Mouse (Mus musculus) midbrain, embryonic 16.5 days (tissue): ENCODE measurements around the gene Aldh3b2. TPM values are rescaled to one million over a fixed set of nuclear protein-coding genes. Genes with fewer than 3 reads are reported as not detected.

Experiments used
- ATAC-seq: fragments of 200-750 bp; cut with Nextera tagmentation; 2 replicates; pipeline ENCODE4 v1.8.0; 2017; ENCODE audit warnings: moderate TSS enrichment
- H3K27ac ChIP-seq: fragments of 300-500 bp; sonication (generic); 2 replicates; pipeline ENCODE4 v1.5.1; 2014; ENCODE audit warnings: mild to moderate bottlenecking, low read length, mixed read lengths
- H3K27me3 ChIP-seq: fragments of 300-500 bp; sonication (generic); 2 replicates; pipeline ENCODE4 v1.6.1; 2014; ENCODE audit warnings: low read depth, low read length, mixed read lengths; ENCODE audit not compliant: control insufficient read depth, insufficient read depth
- H3K36me3 ChIP-seq: fragments of 300-500 bp; sonication (generic); 2 replicates; pipeline ENCODE4 v1.6.1; 2014; ENCODE audit warnings: mild to moderate bottlenecking, low read length, moderate library complexity, mixed read lengths; ENCODE audit not compliant: control insufficient read depth, insufficient read depth
- H3K4me1 ChIP-seq: fragments of 300-500 bp; sonication (generic); 2 replicates; pipeline ENCODE4 v1.6.1; 2014; ENCODE audit warnings: mild to moderate bottlenecking, low read length, mixed read lengths; ENCODE audit not compliant: control insufficient read depth, insufficient read depth
- H3K4me2 ChIP-seq: fragments of 300-500 bp; sonication (generic); 2 replicates; pipeline ENCODE4 v1.6.1; 2014; ENCODE audit warnings: mild to moderate bottlenecking, low read length, mixed read lengths
- H3K4me3 ChIP-seq: fragments of 300-500 bp; sonication (generic); 2 replicates; pipeline ENCODE4 v1.5.1; 2014; ENCODE audit warnings: low read depth, mild to moderate bottlenecking, low read length, moderate library complexity, mixed read lengths
- H3K9ac ChIP-seq: fragments of 300-500 bp; sonication (generic); 2 replicates; pipeline ENCODE4 v1.6.1; 2014; ENCODE audit warnings: low read depth, low read length, mixed read lengths
- H3K9me3 ChIP-seq: fragments of 300-500 bp; sonication (generic); replicated peaks from 2 replicates; pipeline ENCODE4 v1.6.1; 2014; ENCODE audit warnings: mild to moderate bottlenecking, low read length, mixed read lengths; ENCODE audit not compliant: control insufficient read depth, poor library complexity, severe bottlenecking
- WGBS: fragments of 180-500 bp; shearing (Covaris S2); extraction: QIAGEN DNeasy Blood & Tissue Kit; methylation state at CpG from one replicate; pipeline ENCODE4 v1.1.7; 2014; 5-methylcytosine and 5-hydroxymethylcytosine counted together
- polyA plus RNA-seq: library from polyadenylated mRNA; unstranded; fragments of >200 nt; fragmentation: Nextera tagmentation; extraction: Ambion mirVana; gene quantifications from 2 replicates; pipeline ENCODE4 v1.2.1, GENCODE M21; 2015

The Aldh3b2 gene
- polyA plus RNA-seq, 1 experiment from 2014 or later = 0.82 TPM

DNA sequence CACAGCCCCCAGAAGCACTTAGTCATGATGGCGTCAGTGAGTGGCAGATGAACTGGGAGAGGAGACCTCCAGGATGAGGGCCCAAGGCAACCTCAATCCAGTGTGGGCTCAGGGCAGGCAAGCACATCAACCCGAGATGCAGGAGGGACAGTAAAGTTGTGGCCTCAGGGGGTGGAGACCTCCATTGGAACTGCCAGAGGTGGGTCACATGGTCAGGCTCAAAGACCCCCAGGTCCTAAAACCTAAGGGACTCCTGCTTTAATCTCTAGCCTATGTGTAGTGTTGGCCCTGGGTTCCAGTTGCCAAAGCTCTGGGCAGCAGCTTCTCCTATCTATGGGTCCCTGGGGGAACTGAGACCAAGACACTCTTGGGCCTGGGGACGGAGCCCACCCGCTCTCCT is 43.3 kb upstream of the Aldh3b2 start:
- no peak overlapping the region for H3K4me3 ChIP-seq
- H3K9ac ChIP-seq = no peak overlapping the region
- no peak for ATAC-seq
- 79% methylated on average over 4 of the region's 4 CpGs for WGBS
- H3K36me3 ChIP-seq = no peaks in the 10 kb centered on the region
- H3K27ac ChIP-seq = no peak overlapping the region
- no peak overlapping the region for H3K4me2 ChIP-seq
- no peaks in the 10 kb centered on the region for H3K9me3 ChIP-seq
- peaks cover 2% of the 10 kb centered on the region; the same call in 1 of the 2 replicates for H3K4me1 ChIP-seq
- no peaks in the 10 kb centered on the region for H3K27me3 ChIP-seq

DNA sequence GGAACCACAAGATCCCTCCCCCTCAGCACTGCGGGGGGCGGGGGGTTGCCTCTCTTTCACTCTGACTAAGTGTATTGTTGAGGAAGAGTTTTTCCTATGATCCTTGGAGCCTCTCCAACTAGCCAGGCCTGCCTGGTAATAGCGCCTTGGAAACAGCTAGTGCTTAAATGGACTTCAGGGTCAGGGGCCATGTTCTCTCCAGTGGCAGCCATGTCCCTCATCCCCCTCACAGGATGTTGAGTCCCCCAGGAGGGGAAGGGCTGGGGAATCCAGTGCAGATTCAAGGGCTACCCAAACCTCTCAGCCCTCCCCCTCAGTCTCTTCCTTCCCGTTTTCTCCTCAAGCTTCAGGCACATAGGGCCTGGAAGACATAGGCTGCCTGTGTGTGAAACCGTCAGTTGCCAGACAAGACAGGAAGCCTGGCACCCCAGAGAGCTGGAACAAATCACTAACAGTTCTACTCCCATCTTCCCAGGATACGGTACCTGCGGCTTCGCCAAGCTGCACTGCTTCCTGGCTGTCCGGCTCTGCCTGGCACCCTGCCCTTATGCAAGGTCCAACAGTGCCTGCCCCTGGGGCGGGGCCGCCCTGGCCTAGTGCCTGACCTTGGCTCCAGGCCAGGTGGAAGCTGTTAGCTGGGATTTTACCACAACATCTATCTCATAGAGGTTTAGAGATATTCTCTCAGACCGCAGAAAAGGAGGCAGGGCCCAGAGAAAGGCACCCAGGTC is 42.8 kb upstream of the Aldh3b2 start, which contains the start of gene Aldh3b1:
Gene Aldh3b1, minus strand, starts transcription at position 598 of the 731 bp plus-strand sequence.
- Histone ChIP-seq H3K36me3 (no peaks in the 10 kb centered on the region), H3K27me3 (no peaks in the 10 kb centered on the region), H3K27ac (peak within 1 kb of the TSS; percentile 55), H3K4me1 (peaks cover 2% of the 10 kb centered on the region; the same call in 1 of the 2 replicates), H3K4me3 (no peak within 1 kb of the TSS), H3K9me3 (no peaks in the 10 kb centered on the region), H3K4me2 (no peak within 1 kb of the TSS), H3K9ac (no peak within 1 kb of the TSS)
- 54% methylated on average over 12 of the region's 12 CpGs for WGBS
- peak; percentile 66 for ATAC-seq

DNA sequence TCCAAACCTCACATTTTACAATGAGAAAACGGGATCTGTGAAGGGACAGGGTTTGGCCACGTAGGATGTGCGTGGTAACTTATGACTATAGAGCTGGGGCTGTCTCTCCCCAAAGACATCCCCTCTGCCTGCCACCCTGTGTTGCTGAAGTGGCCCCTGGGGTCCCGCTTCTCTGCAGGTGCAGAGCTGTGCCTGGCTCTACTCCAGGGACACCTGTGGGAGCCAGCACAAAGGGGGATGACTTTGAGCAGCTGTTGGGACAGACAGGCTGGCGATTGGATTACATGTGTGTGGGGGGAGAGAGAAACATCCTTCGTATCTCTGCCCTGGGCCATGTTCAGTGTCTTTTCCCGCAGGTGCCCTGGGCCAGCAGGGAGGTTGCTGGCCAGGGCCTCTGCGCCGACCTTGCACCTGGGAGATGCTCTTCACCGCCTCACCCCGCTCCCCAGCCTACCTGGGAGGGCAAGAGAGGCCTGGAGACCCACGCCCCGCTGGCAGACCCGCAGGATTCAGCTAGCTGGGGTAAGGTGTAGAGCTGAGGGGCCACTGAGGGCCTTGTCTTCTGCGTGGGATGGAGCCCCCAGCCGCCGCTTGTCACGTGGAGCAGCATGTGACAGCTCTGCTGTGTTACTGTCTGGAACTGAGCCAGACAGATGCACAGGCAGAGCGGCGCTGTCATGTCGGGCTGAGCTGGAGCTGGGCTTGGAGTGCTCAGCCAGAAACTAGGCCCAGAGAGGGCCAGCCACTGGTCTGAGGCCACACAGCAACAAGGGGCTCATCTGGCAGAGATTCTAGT is 41.7 kb upstream of the Aldh3b2 start:
- peaks cover 6% of the 10 kb centered on the region for H3K4me1 ChIP-seq
- H3K27ac ChIP-seq = peak overlapping the region; percentile 55; the same call in 1 of the 2 replicates
- H3K36me3 ChIP-seq = no peaks in the 10 kb centered on the region
- H3K4me3 ChIP-seq = no peak overlapping the region
- peaks cover 3% of the 10 kb centered on the region for H3K27me3 ChIP-seq
- no peaks in the 10 kb centered on the region for H3K9me3 ChIP-seq
- no peak for ATAC-seq
- no peak overlapping the region for H3K9ac ChIP-seq
- WGBS = 73% methylated on average over 21 of the region's 21 CpGs
- no peak overlapping the region for H3K4me2 ChIP-seq

DNA sequence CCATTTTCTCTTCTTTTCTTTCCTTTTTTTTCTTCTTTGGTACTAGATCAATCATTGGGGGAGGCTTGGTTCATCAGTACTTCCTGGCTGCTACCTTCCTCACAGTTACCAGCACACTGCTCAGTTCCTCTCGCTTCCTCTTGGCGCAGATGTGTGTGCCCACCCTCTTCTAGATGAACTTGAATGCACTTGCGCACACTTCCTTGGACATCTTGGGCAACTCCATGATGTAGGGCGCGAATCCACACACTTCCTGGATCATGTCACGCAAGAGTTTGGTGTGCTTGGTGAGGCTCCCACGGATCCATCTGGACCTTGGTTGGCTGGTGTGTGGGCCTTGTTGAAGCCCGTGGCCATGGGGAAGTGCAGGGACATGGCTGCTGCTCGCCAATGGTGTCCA is 40.4 kb upstream of the Aldh3b2 start:
- 91% methylated on average over 9 of the region's 9 CpGs for WGBS
- no peak for ATAC-seq
- no peak overlapping the region for H3K9ac ChIP-seq

DNA sequence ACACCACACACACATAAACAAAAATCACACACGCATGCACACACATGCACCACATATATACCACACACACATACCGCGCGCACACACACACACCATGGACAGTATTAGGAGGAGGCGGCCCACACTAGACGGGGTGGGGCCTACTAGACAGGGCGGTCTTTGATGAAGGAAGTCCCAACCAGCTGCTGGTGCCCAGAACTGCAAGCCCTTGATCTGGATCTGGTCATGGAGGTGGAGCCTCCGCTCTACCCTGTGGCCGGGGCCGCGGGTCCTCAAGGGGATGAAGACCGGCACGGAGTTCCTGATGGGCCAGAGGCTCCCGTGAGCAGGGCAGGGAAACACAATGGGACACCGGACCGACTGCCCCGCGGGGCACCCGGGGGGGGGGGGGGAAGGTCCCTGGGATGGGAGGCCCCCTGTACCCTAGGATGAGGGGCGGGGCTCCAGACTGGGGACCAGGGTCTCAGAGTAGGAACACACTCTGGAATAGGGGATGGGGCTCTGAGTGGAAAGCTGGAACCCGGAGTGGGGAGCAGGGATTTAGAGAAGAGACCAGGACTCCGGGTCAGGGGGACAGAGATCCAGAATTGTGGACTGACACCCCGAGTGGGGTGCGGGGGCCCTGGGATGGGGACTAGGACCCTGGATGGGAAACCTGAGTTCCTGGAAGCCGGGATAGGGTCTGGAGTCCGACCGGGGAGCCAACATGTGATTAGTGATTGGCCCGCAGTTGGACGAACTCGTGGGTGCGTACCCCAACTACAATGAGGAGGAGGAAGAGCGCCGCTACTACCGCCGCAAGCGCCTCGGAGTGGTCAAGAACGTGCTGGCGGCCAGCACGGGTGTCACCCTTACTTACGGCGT is 36.9 kb upstream of the Aldh3b2 start, which contains the start of gene Unc93b1:
Gene Unc93b1, plus strand, starts transcription at position 155 of the 864 bp plus-strand sequence.
- peaks cover 8% of the 10 kb centered on the region for H3K27me3 ChIP-seq
- no peaks in the 10 kb centered on the region for H3K36me3 ChIP-seq
- H3K27ac ChIP-seq = no peak within 1 kb of the TSS
- peak within 1 kb of the TSS; percentile 51 for H3K9ac ChIP-seq
- H3K9me3 ChIP-seq = no peaks in the 10 kb centered on the region
- H3K4me1 ChIP-seq = peaks cover 11% of the 10 kb centered on the region
- ATAC-seq = peak; percentile 51; the same call in 1 of the 2 replicates
- peak within 1 kb of the TSS; percentile 40 for H3K4me3 ChIP-seq
- 8% methylated on average over 38 of the region's 42 CpGs for WGBS
- H3K4me2 ChIP-seq = peak within 1 kb of the TSS; percentile 65

More for the DNA sequence above, 40.4 kb upstream of the Aldh3b2 start:
- Histone ChIP-seq H3K27ac (no peak overlapping the region), H3K9me3 (no peaks in the 10 kb centered on the region), H3K4me3 (no peak overlapping the region), H3K36me3 (no peaks in the 10 kb centered on the region), H3K4me1 (peaks cover 13% of the 10 kb centered on the region), H3K4me2 (no peak overlapping the region), H3K27me3 (peaks cover 8% of the 10 kb centered on the region)

DNA sequence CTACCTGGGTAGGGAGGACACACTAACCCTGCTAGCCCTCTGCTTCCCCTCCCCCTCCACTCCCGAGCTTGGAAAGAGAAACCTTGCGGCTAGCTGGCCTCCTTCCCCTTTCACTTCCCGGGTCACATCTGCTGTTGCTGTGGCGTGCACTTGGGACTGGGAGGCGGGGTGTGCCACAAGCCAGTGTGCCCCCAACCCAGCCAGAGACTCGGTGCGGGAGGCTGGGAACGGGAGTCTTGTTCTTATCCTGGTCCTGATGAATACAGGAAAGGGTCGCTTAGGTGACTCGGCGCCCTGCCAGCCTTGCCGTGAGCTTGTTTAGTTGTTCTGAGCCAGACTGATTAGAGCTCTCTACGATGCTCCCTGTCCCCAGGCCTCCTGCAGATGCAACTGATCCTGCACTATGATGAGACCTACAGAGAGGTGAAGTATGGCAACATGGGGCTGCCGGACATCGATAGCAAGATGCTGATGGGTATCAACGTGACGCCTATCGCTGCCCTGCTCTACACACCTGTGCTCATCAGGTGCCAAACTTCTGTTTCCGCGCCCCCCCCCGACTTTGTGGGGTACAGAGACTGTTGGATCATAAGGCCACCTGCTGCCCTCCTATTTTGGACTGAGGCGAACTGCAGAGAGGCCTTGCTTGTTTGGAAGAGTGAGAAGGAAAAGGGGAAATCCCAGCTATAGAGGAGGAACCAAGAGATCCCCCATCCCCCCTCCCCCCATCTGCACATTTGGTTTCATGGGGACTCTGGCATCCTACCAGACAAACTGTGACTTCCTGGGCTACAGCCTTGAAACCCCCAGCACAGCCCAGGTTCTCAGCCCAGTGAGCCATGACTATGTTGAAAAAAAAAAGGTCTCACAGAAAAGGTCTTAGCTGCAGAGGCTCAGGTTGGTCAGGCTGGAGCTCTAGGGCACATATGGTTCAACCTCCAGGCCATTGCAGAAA is 36.0 kb upstream of the Aldh3b2 start:
- Histone ChIP-seq H3K36me3 (no peaks in the 10 kb centered on the region), H3K9ac (peak overlapping the region; percentile 51), H3K27ac (no peak overlapping the region), H3K27me3 (peaks cover 8% of the 10 kb centered on the region), H3K9me3 (no peaks in the 10 kb centered on the region), H3K4me1 (peaks cover 11% of the 10 kb centered on the region), H3K4me3 (peak overlapping the region; percentile 40), H3K4me2 (peak overlapping the region; percentile 65)
- no peak for ATAC-seq
- WGBS = 6% methylated on average over 22 of the region's 22 CpGs

DNA sequence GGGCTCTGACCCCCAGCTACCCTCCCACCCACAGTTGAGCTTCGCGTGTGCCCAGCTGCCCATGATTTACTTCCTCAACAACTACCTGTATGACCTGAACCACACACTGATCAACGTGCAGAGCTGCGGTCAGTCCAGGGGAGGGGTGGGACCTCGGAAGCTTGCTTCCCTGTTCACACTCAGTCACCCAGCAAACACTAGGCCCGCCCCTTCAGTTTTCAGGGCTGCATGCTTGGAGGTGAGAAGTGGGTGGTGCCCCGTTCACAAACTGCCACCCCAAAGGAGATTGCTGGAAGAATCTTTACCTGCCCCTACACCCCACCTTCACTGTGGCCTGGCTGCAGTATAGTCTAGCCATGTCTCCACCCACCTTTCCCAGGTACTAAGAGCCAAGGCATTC is 29.8 kb upstream of the Aldh3b2 start:
- Histone ChIP-seq H3K9me3 (no peaks in the 10 kb centered on the region), H3K9ac (no peak overlapping the region), H3K27ac (no peak overlapping the region), H3K36me3 (no peaks in the 10 kb centered on the region), H3K4me2 (no peak overlapping the region), H3K4me3 (no peak overlapping the region), H3K4me1 (no peaks in the 10 kb centered on the region), H3K27me3 (peaks cover 3% of the 10 kb centered on the region)
- WGBS = 82% methylated on average over 7 of the region's 7 CpGs
- ATAC-seq = no peak
